10 mouse cellular contexts compared by ENCODE assay signal in the genomic region with DNA sequence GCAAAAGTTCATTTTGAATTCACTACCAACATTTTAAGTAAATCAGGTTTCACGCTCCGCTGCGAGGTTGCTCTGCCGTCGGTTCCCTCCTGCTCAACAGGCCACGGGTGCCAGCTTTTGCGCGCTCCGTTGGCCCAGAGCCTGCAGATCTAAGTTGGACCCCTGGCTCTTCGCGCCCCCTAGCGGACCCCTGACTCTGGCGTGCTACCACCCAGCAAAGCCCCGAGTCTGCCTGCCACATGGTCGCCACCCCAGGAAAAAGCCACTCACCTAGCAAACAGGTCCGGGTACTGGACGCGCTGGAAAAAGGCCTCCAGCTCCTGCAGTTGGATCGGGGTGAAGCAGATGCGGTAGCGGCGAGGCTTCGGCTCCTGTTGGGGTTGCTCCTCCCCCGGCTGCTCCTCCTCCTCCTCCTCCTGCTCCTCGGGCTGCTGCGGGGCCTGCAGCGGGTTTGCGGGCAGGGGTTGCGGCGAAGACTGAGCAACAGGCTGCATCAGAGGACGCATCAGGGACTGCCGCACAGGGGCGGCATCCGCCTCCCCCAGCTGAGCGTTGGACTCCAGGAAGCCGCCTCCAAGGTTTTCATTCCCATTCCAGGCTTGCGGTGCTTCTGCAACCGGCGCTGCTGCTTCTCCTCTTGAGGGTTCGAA. TPM values are rescaled to one million over a fixed set of nuclear protein-coding genes. Genes with fewer than 3 reads are reported as not detected.
DNase-seq lines count a peak whose midpoint lies in the region; ATAC-seq lines count a peak whose summit lies in the region.
"Had no signal": no experiment of that assay in that cellular context is flagged by ENCODE, and none has a peak within 500 bp of the region (broad histone marks: within the 10 kb centered on the region; RNA-seq: fewer than 3 reads in every experiment).

No protein-coding gene starts in this region.

- no peaks in the 10 kb centered on the region for H3K4me1 ChIP-seq in embryonic facial prominence, embryonic 11.5 days (ENCODE audit: control insufficient read depth, insufficient read depth, low read length)
- H3K4me1 ChIP-seq in intestine, embryonic 14.5 days (replicated peaks; ENCODE audit: control insufficient read depth, insufficient read depth, low read length) = no peaks in the 10 kb centered on the region
- no peaks in the 10 kb centered on the region; the same call in 1 of the 2 replicates for H3K4me1 ChIP-seq in lung, embryonic 15.5 days

- peak; percentile 47 for ATAC-seq in CD4-positive, CD25-positive, alpha-beta regulatory T cell, adult 4 months
- ATAC-seq in embryonic facial prominence, embryonic 11.5 days (replicated peaks; ENCODE audit: insufficient number of reproducible peaks, low FRiP score, low TSS enrichment, low read depth) = 0 out of 2 replicates have a peak, but pooled peaks have one; percentile 62
- ATAC-seq in intestine, embryonic 14.5 days (replicated peaks; ENCODE audit: low FRiP score, low TSS enrichment, low read depth) = no peak
- peak; percentile 76; the same call in 1 of the 2 replicates for ATAC-seq in lung, embryonic 15.5 days (ENCODE audit: borderline replicate concordance, extremely low read depth, low FRiP score, low TSS enrichment)
- ATAC-seq in erythroblast, adult 5-6 weeks (replicated peaks; ENCODE audit: low FRiP score, poor library complexity, severe bottlenecking) = no peak

- no peak overlapping the region; the same call in 1 of the 2 replicates for H3K4me2 ChIP-seq in embryonic facial prominence, embryonic 11.5 days (ENCODE audit: low read depth, low read length)
- H3K4me2 ChIP-seq in intestine, embryonic 14.5 days (ENCODE audit: low read length) = no peak overlapping the region
- H3K4me2 ChIP-seq in lung, embryonic 15.5 days = peak overlapping the region; percentile 39

- H3K9me3 ChIP-seq in embryonic facial prominence, embryonic 11.5 days (replicated peaks; ENCODE audit: control insufficient read depth, low read length) = no peaks in the 10 kb centered on the region
- no peaks in the 10 kb centered on the region for H3K9me3 ChIP-seq in intestine, embryonic 14.5 days (ENCODE audit: control insufficient read depth, low read length)
- no peaks in the 10 kb centered on the region for H3K9me3 ChIP-seq in lung, embryonic 15.5 days

- 0 out of 2 replicates have a peak overlapping the region, but pooled peaks have one; percentile 3 for H3K4me3 ChIP-seq in embryonic facial prominence, embryonic 11.5 days (ENCODE audit: low read depth, low read length)
- no peak overlapping the region for H3K4me3 ChIP-seq in intestine, embryonic 14.5 days (ENCODE audit: low read depth, low read length)
- peak overlapping the region; percentile 21 for H3K4me3 ChIP-seq in lung, embryonic 15.5 days

- no peaks in the 10 kb centered on the region for H3K36me3 ChIP-seq in embryonic facial prominence, embryonic 11.5 days (replicated peaks; ENCODE audit: control insufficient read depth, insufficient read depth, low read depth, low read length)
- no peaks in the 10 kb centered on the region for H3K36me3 ChIP-seq in intestine, embryonic 14.5 days (ENCODE audit: control insufficient read depth, insufficient read depth, low read length)
- H3K36me3 ChIP-seq in lung, embryonic 15.5 days = no peaks in the 10 kb centered on the region

- H3K9ac ChIP-seq in embryonic facial prominence, embryonic 11.5 days (replicated peaks; ENCODE audit: low read length) = no peak overlapping the region
- H3K9ac ChIP-seq in intestine, embryonic 14.5 days (ENCODE audit: low read length) = no peak overlapping the region
- H3K9ac ChIP-seq in lung, embryonic 15.5 days = no peak overlapping the region

- peaks cover 46% of the 10 kb centered on the region for H3K27me3 ChIP-seq in embryonic facial prominence, embryonic 11.5 days (ENCODE audit: control insufficient read depth, insufficient read depth, low read length)
- peaks cover 82% of the 10 kb centered on the region for H3K27me3 ChIP-seq in intestine, embryonic 14.5 days (replicated peaks; ENCODE audit: control insufficient read depth, insufficient read depth, low read length)
- peaks cover 76% of the 10 kb centered on the region for H3K27me3 ChIP-seq in lung, embryonic 15.5 days

- no peak overlapping the region for H3K27ac ChIP-seq in embryonic facial prominence, embryonic 11.5 days (replicated peaks; ENCODE audit: low read depth, low read length)
- H3K27ac ChIP-seq in intestine, embryonic 14.5 days (ENCODE audit: low read depth) = no peak overlapping the region
- H3K27ac ChIP-seq in lung, embryonic 15.5 days = no peak overlapping the region

- DNase-seq in gastrocnemius, postnatal 10 days = peak; percentile 21
- no peak for DNase-seq in gastrocnemius, adult 18-20 months (ENCODE audit: low spot score)
- DNase-seq in embryonic facial prominence, embryonic 11.5 days (ENCODE audit: low spot score) = peak; percentile 80
- DNase-seq in intestine, embryonic 14.5 days (ENCODE audit: low spot score) = peak; percentile 75
- DNase-seq in retina, embryonic 14.5 days (ENCODE audit: low spot score) = peak; percentile 76

- 12% methylated on average over 40 of the region's 40 CpGs for WGBS in embryonic facial prominence, embryonic 11.5 days
- WGBS in intestine, embryonic 14.5 days = 14% methylated on average over 32 of the region's 40 CpGs
- WGBS in lung, embryonic 15.5 days = 21% methylated on average over 30 of the region's 40 CpGs

RNA-seq across cellular contexts. Expression of gene Esx1, which starts 3.7 kb away (rescaled TPM):
- not detected for total RNA-seq in gastrocnemius, postnatal 10 days (2021)
- not detected for total RNA-seq in gastrocnemius, adult 18-20 months (2021)
- not detected for polyA plus RNA-seq in CD4-positive, CD25-positive, alpha-beta regulatory T cell, adult 4 months (2017; shearing (Covaris generic))
- not detected in 2 replicates for polyA plus RNA-seq in embryonic facial prominence, embryonic 11.5 days (2014; fragmentation: Nextera tagmentation; extraction: Ambion mirVana)
- not detected in 2 replicates for polyA plus RNA-seq in intestine, embryonic 14.5 days (2014; fragmentation: Nextera tagmentation; extraction: Ambion mirVana)
- polyA plus RNA-seq in lung, embryonic 15.5 days (2015; fragmentation: Nextera tagmentation; extraction: Ambion mirVana) = not detected in 2 replicates
- not detected in 2 replicates for total RNA-seq in erythroblast, adult 5-6 weeks (2015; ENCODE audit: low replicate concordance)
- total RNA-seq in erythroblast, adult 5-6 weeks (2017; ENCODE audit: low replicate concordance) = not detected in 2 replicates
- total RNA-seq: layer of hippocampus, postnatal 14 days; MEL had no signal

Comparison
In these comparisons a context has a peak if more than half of its experiments do, and no peak if none do; other contexts are left out.
1. ATAC-seq: peak in CD4-positive, CD25-positive, alpha-beta regulatory T cell, adult 4 months (single experiment), embryonic facial prominence, embryonic 11.5 days (single experiment) and lung, embryonic 15.5 days (single experiment); none in intestine, embryonic 14.5 days (single experiment) and erythroblast, adult 5-6 weeks (single experiment).